Mouse (Mus musculus) right cerebral cortex, postnatal 4 days (tissue): ENCODE data around the gene Zic1.

Experiments
- DNase-seq: peaks from one replicate; pipeline ENCODE4 v3.0.0-alpha.2; 2022

Zic1 gene

DNA sequence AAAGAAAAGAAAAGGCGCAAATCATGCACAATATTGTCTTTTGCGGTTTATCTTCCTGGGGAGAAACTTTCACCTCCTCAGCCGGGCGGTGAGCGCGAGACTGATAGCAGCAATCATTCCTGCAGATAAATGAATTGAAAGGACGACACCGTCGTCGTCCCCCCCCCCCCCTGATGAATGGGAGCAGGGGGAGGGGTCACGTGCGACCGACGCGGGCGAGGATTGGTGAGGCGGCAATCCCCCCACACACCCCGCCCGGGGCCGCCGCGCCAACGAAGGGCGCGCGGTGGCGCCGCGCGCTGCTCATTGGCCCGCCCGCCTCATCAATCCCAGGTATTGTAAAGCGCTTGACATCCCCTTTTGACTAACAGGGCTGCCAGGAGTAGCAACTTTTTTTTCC, at the start of gene Zic1:
Zic1 (minus strand) TSS at position 147 of the 400 bp plus-strand sequence.
- DNase-seq: no peak

DNA sequence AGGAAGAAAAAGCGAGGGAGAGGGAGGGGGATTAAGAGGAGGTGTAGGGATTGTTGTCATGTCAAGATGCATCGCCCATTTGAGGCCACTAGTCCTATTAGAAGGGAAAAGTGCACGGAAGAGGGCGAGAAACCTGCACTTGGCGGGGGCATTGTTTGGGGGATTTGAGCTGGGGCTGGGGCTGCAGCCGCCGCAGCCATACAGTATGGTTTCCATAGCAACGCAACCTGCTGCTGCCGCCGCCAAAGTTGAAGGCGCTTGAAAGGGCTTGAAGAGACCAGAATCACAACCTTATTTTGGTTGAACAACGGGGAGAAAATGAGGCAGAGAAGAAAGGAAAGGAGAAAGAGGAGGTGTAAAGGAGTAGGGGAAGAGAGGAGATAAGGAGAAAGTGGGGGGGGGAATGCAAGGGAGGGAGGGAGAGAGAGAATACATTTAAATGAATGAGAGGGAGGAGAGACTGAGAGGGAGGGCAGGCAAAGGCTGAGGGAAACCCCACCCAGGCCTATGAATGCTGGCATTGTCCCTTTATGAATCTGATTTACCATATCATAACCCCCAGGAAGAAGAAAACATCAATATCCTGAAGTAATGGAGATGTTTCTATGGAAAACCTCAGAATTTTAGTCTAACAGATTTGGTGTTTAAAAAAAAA, 48.5 kb upstream of the Zic1 start:
- DNase-seq: no peak

DNA sequence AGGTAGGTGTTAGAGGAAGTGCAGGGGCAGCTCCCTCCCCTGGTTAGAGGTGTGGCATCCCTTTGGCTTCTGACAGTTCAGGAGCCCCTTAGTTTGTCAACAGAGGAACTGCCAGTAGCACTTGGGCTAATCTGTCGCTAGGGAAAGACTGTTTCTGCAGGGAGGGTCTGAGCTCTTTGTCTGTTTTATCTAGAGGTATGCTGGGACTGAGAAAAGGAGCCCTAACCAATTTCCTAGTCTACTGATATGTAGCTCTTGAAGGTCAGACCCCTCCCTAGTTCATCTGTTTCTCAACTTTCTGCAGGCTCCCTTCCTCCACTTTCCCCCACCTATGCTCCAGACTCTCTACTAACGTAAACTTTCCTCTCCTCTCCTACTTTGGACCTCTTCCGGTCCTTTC, 44.2 kb upstream of the Zic1 start:
- DNase-seq: no peak

DNA sequence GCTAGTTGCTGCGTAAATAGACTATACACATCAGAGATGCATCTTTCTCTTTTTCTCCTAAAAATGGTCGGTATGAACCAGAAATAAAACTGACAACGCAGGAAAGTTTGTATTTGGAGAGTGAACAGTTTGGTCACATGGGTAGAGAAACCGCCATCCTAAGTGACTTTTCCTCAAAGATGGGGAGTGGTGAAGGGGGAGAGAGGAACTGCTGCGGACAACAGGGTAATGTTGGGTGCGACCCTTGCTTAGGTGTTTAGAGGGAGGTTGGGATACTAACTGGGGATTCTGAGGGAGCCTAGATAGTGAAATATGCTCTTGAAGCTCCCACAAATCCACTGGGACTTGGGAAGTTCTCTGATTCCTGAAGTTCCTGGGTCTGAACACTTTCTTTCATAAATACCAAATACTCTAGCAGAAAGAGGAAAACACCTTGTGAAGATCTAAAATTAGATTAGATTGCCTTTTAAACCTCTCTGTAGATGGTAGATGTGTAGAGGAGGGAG, 40.7 kb upstream of the Zic1 start:
- no peak for DNase-seq

DNA sequence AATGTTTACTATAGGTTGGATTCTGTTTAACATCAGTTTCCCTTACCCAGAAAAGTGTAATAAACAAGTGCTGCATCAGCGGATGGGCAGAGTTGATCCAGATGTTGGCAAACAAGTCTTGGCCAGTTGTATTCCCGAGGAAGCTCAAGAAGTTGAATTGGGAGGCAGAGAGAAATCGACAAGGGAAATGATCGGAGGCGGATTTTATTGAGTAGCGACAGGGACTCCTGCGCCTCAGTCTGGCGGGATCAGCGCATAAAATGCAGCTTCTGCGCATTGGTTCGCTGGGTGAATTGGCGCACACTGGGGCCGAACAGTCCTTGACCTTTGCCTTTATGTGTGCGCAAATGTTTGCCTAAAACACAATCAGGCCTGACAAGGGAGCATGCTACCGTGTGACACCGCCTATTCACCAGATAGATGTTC, 40.2 kb upstream of the Zic1 start:
- DNase-seq: no peak

DNA sequence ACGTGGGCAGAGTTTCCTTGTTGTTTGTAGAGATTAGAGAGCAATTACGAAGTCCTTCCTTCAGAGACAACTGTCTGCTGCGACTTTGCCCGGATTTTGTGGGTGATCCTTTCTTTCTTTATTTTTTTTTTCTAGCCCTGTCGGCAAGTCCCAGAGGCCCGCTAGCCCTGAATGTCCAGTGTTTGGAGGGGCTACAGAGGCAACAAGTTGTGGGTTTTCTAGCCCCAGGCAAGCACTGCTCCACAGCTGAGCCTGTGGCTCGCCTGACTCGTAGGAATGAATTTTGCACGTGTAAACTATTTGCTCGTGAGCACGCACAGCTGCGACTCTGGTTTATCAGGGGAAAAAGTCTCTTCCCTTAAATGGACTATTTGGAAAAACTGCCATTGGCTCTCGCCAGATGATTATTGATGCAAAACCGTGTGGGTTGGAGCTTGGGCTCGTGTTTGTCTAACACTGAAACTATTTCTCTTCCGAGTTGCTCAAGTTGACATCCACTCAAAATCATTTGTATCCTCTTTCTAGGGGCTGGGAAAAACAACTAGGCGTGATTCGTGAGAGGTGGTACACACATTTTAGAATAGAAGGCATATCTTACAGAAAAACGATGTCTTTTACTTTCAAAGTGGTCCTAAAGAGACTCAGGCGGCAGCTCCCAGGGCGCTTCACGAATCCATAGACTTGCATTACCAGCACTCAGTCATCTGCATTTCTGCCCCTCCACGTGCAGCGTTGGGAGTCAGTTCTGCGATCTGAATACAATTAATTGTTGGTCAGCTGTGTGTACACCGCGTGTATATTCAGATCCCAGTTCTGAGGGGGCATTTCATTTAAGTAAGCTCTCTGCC, 39.5 kb upstream of the Zic1 start:
- no peak for DNase-seq

DNA sequence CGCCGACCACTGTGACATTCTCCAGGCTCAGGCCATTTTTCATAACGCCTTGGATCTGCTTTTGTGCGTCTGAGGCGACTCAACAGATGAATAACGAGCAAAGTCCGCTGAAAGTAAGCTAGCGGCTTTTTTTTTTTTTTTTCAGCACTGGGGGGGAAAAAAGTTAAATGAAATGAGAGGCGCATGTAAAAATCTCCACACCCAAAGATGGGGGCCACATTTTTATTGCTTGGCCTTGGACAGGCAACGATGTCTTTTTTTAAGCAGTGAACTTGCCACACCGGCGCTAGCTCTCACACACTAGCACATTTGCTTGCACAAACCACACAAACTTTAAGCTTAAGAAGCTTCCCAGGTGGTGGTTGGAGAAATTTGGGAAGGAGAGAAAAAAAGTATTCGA, 38.6 kb upstream of the Zic1 start:
- DNase-seq: no peak

DNA sequence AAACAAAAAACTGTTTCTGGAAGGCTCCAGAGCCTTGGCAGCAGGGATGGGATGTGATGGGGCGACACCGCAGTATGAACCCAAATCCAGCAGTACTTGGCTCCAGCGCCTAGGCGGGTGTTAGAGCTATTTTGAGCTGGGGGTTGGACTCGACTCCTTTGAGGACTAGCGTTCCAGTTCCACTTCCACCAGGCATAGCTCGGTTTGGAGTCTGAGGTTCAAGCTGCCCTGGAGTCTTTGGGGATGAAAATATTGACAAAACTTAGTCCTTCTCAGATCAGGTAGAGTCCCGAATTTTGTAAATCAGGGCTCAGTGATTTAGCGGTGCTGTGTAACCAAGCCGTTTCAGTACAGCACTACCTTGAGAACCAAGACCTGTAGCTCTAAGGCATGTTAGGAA, 35.9 kb upstream of the Zic1 start:
- DNase-seq: no peak

DNA sequence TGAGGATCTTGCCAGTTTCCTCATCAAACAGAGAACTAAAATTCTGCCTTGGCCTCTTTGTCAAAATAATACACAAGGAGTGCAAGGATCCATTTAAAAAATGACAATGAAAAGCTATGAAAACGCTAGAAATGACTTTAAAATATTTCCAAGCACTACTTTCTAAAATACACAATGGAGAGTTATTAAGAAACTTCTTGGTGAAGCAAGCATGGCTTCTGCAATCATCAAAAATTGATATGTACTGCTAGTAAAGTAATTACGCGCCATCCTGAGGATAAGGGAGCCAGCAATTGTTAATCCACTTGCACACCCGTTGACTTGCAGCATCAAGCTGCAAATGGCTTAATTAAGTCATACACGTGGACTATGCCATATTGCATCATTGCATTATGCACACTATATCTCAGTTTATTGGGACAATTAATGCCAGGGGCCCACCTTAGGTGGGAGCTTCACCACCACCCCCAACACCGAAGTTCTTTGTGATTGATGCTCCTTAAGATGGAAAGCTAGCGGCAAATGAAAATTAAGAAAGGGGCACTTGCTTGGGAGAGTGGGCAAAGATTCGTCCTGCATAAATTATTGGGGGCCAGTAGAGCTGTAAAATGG, 35.0 kb upstream of the Zic1 start:
- no peak for DNase-seq

DNA sequence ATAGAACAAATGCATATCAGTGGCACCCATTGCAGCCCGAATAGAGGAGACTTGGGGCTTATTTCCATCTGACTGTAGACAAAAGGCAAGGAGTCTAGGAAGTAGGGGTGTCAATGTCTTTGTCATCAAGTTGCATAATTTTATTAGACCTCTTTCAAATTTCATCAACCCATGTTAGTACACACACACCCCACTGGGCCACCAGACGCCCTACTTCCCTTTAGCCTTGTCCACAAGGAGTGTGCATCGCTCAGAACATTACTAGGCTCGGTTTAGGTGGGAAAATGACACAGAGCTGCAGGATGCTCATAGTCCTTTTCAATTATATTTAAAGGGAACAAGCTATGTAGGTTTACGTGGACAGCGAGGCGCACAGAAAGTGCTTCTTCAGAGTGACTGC, 34.4 kb upstream of the Zic1 start:
- DNase-seq: no peak

DNA sequence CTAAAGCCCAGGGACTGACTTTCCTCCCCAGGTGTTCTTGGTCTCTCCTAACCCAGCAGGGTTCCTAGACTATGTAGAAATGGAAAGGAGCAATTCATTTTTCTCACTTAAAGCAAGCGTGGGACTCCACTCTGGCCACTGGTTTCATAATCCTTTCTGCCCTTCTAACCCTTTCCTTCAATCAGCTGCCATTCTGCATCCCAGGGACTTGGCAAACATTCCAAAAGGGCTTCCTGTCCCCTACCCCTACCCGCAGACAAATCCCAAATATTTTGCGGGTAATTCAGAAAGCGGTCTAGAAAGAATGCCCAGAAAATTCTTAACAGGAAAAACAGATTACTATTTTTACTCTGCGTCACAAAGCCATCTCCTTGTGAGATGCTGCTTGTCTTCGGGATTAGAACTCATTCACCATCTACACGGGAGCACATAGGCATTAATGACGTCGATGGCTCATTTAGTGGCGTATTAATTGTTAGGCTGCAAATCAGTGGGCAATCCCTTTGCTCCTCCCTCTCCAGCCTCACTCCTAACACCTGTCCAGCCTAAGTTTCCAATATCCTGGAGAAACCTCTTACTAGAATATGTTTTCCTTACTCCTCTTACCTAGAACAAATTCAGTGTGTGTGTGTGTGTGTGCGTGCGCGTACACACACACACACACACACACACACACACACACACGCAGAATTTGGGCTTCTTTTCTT, 29.6 kb upstream of the Zic1 start:
- DNase-seq: no peak

DNA sequence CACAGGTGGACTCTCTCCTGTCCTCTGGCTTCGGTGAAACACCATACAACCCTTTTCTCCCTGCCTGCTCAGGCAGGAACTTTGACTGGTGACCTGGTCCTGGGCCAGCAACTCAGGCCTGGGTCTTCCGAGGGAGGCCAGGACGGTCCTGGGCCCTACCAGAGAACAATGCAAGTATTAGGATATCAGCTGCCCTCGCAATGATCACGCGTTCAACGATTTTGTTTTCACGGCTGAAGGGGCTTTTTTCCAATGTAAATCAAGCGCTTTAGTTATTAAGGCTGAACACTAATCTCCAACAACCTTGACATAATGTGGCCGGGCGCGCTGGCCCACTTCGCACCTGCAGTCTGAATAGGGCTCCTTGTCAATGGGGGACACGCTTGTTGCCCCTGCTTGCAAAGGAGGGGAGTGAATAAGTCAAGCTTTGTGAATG, 28.6 kb upstream of the Zic1 start:
- DNase-seq: no peak

DNA sequence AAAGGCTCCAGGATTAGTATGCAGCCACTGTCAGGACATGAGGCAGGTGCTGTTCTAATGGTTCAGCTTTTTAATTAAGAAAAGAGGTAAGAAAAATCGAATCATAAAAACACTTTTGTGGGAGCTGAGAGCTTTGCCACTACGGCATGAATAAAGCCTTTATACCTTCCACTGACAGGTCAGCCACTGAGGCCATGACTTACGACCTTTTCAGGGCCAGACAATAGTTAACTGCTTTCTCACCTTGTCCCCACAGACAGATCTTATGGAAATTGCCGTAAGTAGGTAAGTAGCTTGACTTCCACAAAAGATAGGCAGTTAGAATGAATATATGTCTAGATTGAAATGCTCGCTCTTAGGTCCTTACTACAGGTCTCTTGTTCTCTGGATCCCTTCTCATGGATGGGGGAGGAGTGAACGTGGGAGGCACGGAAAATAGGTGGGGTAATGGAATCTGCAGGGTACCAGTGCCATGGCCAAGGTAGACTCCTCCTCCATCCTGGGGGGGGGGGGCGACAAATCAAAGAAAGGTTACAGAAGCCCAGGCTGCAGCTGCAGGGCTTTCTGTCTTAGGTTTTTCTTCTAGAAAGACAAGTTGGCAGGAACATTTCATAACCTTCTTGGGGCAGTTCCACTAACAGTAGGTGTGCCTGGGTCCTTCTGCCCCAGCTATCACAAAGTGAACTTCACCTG, 27.9 kb upstream of the Zic1 start:
- DNase-seq: no peak

DNA sequence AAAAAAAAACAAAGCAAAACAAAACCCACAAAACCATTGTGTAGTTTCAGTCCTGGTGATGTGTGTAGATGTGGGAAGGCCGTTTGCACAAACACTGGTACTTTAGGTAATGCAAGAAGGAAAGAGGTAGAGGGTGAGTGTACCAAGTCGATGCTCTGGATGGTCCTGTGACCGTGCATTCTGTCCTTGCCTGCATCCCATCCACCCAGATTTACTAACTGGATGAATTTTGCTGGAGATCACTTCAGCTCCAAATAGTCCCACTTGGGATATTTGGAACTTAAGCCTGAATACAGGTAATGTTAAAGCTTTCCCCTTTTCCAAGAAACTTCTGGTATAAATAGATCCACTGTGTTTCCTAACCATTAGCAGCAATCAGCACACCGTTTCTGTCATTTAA, 22.6 kb upstream of the Zic1 start:
- no peak for DNase-seq

DNA sequence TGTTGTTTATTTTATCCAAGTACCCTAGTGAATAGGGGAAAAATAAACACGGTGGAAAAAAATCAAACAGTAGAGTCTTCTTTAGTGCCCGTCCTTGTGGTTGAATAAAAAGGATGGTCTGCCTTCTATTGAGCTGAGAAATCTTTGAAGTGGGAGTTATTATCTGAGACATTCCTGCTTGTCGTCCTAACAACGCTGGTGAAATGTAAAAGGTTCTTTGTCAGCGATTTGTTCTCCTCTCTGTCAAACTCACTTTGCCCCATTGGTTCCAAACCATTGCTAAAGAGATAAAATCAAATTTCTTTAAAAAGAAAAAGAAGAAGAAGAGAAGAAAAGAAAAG, 22.1 kb upstream of the Zic1 start:
- DNase-seq: no peak

DNA sequence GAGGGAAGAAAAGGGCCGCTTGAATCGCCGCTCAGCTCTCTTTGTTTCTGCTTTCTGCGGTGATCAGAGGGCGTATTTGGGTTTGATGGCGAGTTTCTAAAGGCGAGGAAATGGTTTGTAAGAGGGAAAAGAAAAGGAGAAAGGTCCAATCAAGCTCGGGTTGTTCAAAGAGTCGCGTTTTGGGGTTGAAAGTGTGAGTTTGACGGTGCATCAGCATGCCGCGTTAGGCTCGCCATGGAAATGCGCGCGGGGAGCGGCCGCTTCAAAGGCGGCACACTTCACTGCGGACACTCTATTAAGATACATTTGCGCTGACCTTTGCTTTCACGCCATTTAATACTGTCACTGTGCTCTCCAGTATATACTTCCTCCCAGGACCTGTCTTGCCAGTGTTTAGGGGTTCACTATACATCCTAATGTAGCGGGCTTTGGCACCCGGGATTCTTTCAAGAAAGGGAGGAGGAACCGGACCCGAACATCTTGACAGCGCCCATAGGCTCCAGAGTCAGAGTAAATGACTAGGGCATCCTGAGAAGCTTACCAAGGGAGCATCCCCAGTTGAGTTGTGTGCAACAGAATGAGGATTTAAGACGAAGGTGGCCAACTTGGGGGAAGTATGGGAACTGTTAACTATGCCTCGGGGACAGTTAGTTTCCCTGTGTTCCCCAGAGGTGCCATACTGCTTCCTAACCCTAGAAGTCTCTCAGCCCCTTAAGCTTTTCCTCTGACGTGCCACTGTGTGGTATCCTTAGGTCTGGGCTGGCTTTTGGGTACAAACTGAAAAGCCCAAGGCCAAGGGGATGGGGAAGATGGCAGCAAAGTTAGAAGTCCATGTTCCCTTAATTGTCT, 21.5 kb upstream of the Zic1 start:
- DNase-seq: no peak

DNA sequence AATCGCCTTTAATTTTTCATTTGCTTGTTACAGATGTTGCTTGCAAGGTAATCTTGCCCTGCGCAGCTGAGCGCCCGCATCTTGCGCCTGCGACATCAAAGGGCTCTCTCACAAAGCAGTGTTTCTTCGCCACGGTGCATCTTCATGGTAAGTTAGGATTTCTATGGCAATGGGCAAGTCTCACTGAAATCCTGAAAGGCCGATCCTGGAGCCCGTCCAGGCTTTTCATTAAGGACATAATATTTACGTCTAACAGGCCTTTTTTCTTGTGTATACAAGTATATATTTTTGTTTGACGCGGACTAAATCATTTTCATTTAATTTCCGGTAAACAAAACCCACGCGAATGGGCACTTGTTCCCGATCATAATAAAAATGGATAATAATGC, 20.9 kb upstream of the Zic1 start:
- DNase-seq: no peak

DNA sequence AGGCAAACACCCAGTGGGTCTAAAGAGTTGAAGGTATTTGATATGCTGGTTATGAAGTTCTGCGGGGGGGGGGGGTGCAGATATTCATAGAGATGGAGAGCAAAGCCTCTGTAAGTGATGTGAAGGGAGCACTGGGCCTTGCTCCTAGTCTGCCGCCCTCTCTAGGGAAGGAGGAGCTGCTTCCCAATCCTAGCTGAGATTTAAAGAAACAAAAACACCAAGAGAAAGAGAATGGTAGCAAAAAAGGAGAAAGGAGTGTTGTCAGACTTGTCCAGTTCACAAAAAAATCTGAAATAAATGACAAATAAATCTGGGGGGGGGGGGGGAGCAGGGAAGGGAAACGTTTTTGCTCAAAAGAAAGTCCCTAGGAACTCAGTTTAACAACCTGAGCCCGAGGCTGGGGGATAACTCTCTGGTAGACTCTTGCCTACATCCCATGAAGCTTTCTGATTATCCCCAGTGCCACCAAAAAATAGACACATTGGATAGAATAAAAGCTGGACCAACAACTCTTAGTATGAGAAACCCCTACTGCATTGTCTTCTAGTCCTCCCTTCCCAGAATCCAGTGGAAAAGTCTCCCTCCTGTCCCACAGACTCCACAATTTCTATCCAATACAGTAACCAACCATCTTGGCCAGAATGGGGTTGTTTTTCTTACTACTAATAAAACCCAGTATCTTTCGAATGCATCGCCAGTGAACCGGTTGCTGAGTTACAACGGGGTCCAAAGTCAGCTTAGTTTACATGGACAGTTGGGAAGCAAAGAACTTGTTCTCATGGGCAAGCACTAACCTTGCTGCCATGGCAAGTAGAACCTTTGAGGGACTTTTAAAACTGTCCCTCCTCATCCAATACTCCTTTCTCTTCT, 20.2 kb upstream of the Zic1 start:
- no peak for DNase-seq

DNA sequence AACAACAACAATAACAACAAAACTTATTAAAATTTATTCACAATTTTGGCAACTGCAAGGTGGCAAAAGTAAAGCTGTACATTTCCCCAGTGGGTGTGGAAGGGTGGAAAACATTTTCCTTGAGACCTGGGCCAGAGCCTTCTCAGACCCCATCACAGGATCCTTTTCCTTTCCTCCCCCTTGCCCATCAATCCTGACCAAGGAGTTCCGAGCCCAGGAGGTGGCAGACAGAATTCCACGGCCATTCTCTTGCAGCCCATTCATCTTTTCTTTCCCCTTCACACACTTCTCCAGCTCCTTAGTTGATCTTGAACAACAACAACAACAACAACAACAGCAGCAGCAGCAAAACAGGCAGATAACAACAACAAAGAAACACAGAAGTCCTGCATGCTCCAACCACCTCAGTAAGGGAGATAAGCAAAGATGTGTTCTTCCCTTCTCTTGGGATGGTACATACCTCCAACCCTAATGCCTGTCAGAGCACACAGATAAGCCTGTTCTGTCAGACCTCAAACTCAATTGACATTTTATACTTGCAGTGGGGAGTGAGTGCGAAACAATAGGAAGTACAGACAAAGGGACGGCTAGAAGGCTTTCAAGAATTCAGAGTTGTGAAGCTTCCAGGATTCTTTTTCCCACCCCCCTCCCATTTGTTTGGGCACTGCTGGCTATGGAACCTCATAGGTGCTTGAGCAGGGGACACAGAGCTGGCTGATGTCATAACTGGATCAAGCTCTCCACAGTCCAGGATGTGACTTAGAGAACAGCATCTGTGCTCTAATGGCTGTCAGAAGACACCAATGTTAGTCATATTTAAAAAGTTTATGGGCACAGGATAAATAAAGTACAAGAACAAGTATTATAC, 19.3 kb upstream of the Zic1 start:
- DNase-seq: no peak

DNA sequence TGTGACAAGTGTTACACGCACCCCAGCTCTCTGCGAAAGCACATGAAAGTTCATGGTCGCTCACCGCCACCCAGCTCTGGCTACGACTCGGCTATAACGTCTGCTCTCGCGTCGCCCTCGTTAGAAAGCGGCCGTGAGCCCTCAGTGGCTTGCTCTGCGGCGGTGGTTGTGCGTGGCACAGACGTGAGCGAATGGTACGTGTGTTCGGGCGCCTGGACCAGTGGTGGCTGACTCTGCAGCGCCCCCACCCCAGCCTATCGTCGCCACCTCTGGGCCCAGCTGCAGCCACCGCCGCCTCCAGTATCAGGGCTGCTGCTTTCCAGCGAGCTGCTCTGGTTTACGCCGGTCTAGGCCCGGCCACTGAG, 18.5 kb upstream of the Zic1 start:
- DNase-seq: no peak
